Mouse (Mus musculus) ES-E14 (cell line): ENCODE data around the gene Nab1.

ENCODE experiments used
- CHD2 ChIP-seq: IDR thresholded peaks from 2 replicates; pipeline ENCODE4 v1.6.1; 2014; ENCODE audit warnings: mild to moderate bottlenecking, low read depth, low read length, inconsistent platforms
- MAFK ChIP-seq: IDR thresholded peaks from 2 replicates; pipeline ENCODE4 v1.6.1; 2014; ENCODE audit warnings: mild to moderate bottlenecking, low read depth, low read length, inconsistent platforms; ENCODE audit not compliant: insufficient read depth
- ZC3H11A ChIP-seq: IDR thresholded peaks from 2 replicates; pipeline ENCODE4 v1.6.1; 2012; ENCODE audit warnings: low read depth, mild to moderate bottlenecking, inconsistent platforms, low read length, borderline replicate concordance
- ZNF384 ChIP-seq: IDR thresholded peaks from 2 replicates; pipeline ENCODE4 v1.6.1; 2012; ENCODE audit warnings: low read depth, low read length, inconsistent platforms

- no peak for TF ChIP-seq ZC3H11A
- TF ChIP-seq ZNF384: no peak
- no peak for TF ChIP-seq CHD2
- no peak for TF ChIP-seq MAFK
Observed at GRCm38 (mm10) chr1:52435856-52436255, 64.6 kb downstream of the Nab1 start.
